ENCODE assay signal across 14 mouse cellular contexts in genomic region chr1:74047311-74047710, GRCm38 (mm10).
DNase-seq lines count a peak whose midpoint lies in the region; ATAC-seq and TF ChIP-seq lines count a peak whose summit lies in the region.
"Had no signal": no experiment of that assay in that cellular context is flagged by ENCODE, and none has a peak within 500 bp of the region (broad histone marks: within the 10 kb centered on the region; RNA-seq: fewer than 3 reads in every experiment).

No protein-coding gene starts in this region.

- no peak for ATAC-seq in limb, embryonic 12.5 days (ENCODE audit: insufficient number of reproducible peaks, insufficient read depth, low FRiP score, low TSS enrichment, low read depth)
- no peak for ATAC-seq in megakaryocyte progenitor cell, adult 5-6 weeks (replicated peaks; ENCODE audit: poor library complexity)
- ATAC-seq: intestine, postnatal 0 days had no signal

- peak overlapping the region; percentile 92 for H3K27ac ChIP-seq in kidney, adult 2 months (ENCODE audit: insufficient read depth, low read depth, low read length)
- peak overlapping the region; percentile 66; the same call in 1 of the 2 replicates for H3K27ac ChIP-seq in limb, embryonic 12.5 days
- H3K27ac ChIP-seq: left cerebral cortex, adult 2 months; liver, embryonic 13.5 days; midbrain, embryonic 12.5 days had no signal

- 12% methylated on average over 2 of the region's 2 CpGs for WGBS in kidney, adult 2 months
- 64% methylated on average over 2 of the region's 2 CpGs for WGBS in limb, embryonic 12.5 days

- TF ChIP-seq POLR2A in kidney, adult 2 months (IDR thresholded peaks at IDR 0.05; ENCODE audit: low read depth, low read length) = peak; percentile 30

- H3K4me2 ChIP-seq in limb, embryonic 12.5 days = no peak overlapping the region
- H3K4me2 ChIP-seq: liver, embryonic 13.5 days; midbrain, embryonic 12.5 days had no signal

- no peak overlapping the region for H3K9ac ChIP-seq in limb, embryonic 12.5 days (replicated peaks)
- H3K9ac ChIP-seq: liver, embryonic 13.5 days; midbrain, embryonic 12.5 days had no signal

- no peaks in the 10 kb centered on the region for H3K9me3 ChIP-seq in limb, embryonic 12.5 days
- H3K9me3 ChIP-seq: liver, embryonic 13.5 days; midbrain, embryonic 12.5 days had no signal

- DNase-seq in adrenal gland, postnatal 14 days = peak; percentile 66
- DNase-seq in adrenal gland, adult 2 months = no peak
- peak; percentile 67 for DNase-seq in NIH3T3 (ENCODE audit: low read depth)
- DNase-seq in kidney, adult 2 months = peak; percentile 95
- no peak for DNase-seq in embryo, embryonic 9.5 days (ENCODE audit: extremely low spot score)
- DNase-seq in cerebellum, postnatal 25 days = no peak
- DNase-seq: liver, embryonic 13.5 days; retina, postnatal 1 day had no signal

- TF ChIP-seq CTCF in kidney, adult 2 months (conservative IDR thresholded peaks at IDR 0.05; ENCODE audit: insufficient read depth, insufficient read length, low read depth, low read length) = no peak

- H3K36me3 ChIP-seq in kidney, adult 2 months (ENCODE audit: control insufficient read depth, insufficient read depth, low read length) = no peaks in the 10 kb centered on the region
- H3K36me3 ChIP-seq in limb, embryonic 12.5 days = peaks cover 17% of the 10 kb centered on the region; the same call in 1 of the 2 replicates
- H3K36me3 ChIP-seq: liver, embryonic 13.5 days; midbrain, embryonic 12.5 days had no signal

- H3K4me3 ChIP-seq in kidney, adult 2 months (ENCODE audit: insufficient read depth, low read depth, low read length) = no peak overlapping the region
- H3K4me3 ChIP-seq in limb, embryonic 12.5 days (replicated peaks) = no peak overlapping the region
- H3K4me3 ChIP-seq: erythroblast, embryonic 14.5 days; left cerebral cortex, adult 2 months; liver, embryonic 13.5 days; midbrain, embryonic 12.5 days had no signal

- no peaks in the 10 kb centered on the region for H3K27me3 ChIP-seq in kidney, adult 2 months (replicated peaks; ENCODE audit: control insufficient read depth, insufficient read depth, low read length)
- no peaks in the 10 kb centered on the region for H3K27me3 ChIP-seq in limb, embryonic 12.5 days
- H3K27me3 ChIP-seq: liver, embryonic 13.5 days; midbrain, embryonic 12.5 days had no signal

- peaks cover 70% of the 10 kb centered on the region for H3K4me1 ChIP-seq in kidney, adult 2 months (ENCODE audit: control insufficient read depth, insufficient read depth, low read length)
- peaks cover 61% of the 10 kb centered on the region for H3K4me1 ChIP-seq in limb, embryonic 12.5 days (replicated peaks)

Comparison
In these comparisons a context has a peak if more than half of its experiments do, and no peak if none do; other contexts are left out.
1. DNase-seq: peak in adrenal gland, postnatal 14 days (single experiment), NIH3T3 (single experiment) and kidney, adult 2 months (single experiment); none in adrenal gland, adult 2 months (single experiment), embryo, embryonic 9.5 days (single experiment) and cerebellum, postnatal 25 days (0 of 2).